Mouse (Mus musculus): ENCODE data around the gene Med16.
"Not testable (repeated sequence)": the region's sequence is repeated elsewhere in the genome, so short reads cannot be mapped to it uniquely, and the experiment has no call there.

The Med16 gene

GRCm38 (mm10) chr10:79884938-79885337 lies 23.8 kb downstream of the Med16 start:
- not testable (repeated sequence) for DNase-seq (ENCODE audit: low read depth, low spot score)

GRCm38 (mm10) chr10:79884446-79884845 lies 24.3 kb downstream of the Med16 start:
- no peak for DNase-seq (ENCODE audit: low read depth, low spot score)

- DNase-seq (ENCODE audit: low read depth, low spot score) = peak; percentile 57
Measured at GRCm38 (mm10) chr10:79883297-79884084, 25.2 kb downstream of the Med16 start.

- no peak for DNase-seq (ENCODE audit: low read depth, low spot score)
Measured at GRCm38 (mm10) chr10:79881981-79882380, 26.7 kb downstream of the Med16 start.

- no peak for DNase-seq (ENCODE audit: low read depth, low spot score)
Measured at GRCm38 (mm10) chr10:79880721-79881120, 28.0 kb downstream of the Med16 start.

- DNase-seq (ENCODE audit: low read depth, low spot score) = no peak
Measured at GRCm38 (mm10) chr10:79879527-79879926, 29.2 kb downstream of the Med16 start.

- DNase-seq (ENCODE audit: low read depth, low spot score) = no peak
Measured at GRCm38 (mm10) chr10:79877757-79878156, 31.0 kb downstream of the Med16 start.

- no peak for DNase-seq (ENCODE audit: low read depth, low spot score)
Measured at GRCm38 (mm10) chr10:79877174-79877573, 31.5 kb downstream of the Med16 start.

- no peak for DNase-seq (ENCODE audit: low read depth, low spot score)
Measured at GRCm38 (mm10) chr10:79874290-79874862, 34.3 kb downstream of the Med16 start, which contains the start of the genes Prtn3 and Plppr3. Gene Prtn3, plus strand, starts transcription at chr10:79874476. Gene Plppr3, minus strand, starts transcription at chr10:79874634.

- no peak for DNase-seq (ENCODE audit: low read depth, low spot score)
Measured at GRCm38 (mm10) chr10:79873715-79874289, 34.9 kb downstream of the Med16 start.

GRCm38 (mm10) chr10:79873313-79873712 lies 35.4 kb downstream of the Med16 start:
- no peak for DNase-seq (ENCODE audit: low read depth, low spot score)

- DNase-seq (ENCODE audit: low read depth, low spot score) = no peak
Measured at GRCm38 (mm10) chr10:79872862-79873261, 35.9 kb downstream of the Med16 start.

GRCm38 (mm10) chr10:79871845-79872244 lies 36.9 kb downstream of the Med16 start:
- no peak for DNase-seq (ENCODE audit: low read depth, low spot score)

- DNase-seq (ENCODE audit: low read depth, low spot score) = no peak
Measured at GRCm38 (mm10) chr10:79866601-79867000, 42.1 kb downstream of the Med16 start.

- no peak for DNase-seq (ENCODE audit: low read depth, low spot score)
Measured at GRCm38 (mm10) chr10:79865801-79866295, 42.9 kb downstream of the Med16 start.

GRCm38 (mm10) chr10:79865189-79865601 lies 43.5 kb downstream of the Med16 start:
- DNase-seq (ENCODE audit: low read depth, low spot score) = no peak

- no peak for DNase-seq (ENCODE audit: low read depth, low spot score)
Measured at GRCm38 (mm10) chr10:79864351-79865188, 44.2 kb downstream of the Med16 start.

GRCm38 (mm10) chr10:79862925-79863324 lies 45.8 kb downstream of the Med16 start:
- no peak for DNase-seq (ENCODE audit: low read depth, low spot score)

- DNase-seq (ENCODE audit: low read depth, low spot score) = no peak
Measured at GRCm38 (mm10) chr10:79862049-79862788, 46.5 kb downstream of the Med16 start.

- DNase-seq (ENCODE audit: low read depth, low spot score) = no peak
Measured at GRCm38 (mm10) chr10:79861230-79862048, 47.3 kb downstream of the Med16 start.
